Mouse (Mus musculus): ENCODE data around the gene Bcas1. TPM values are rescaled to one million over a fixed set of nuclear protein-coding genes. Genes with fewer than 3 reads are reported as not detected.

The Bcas1 gene
- total RNA-seq, 1 experiment = 2.9 TPM

DNA sequence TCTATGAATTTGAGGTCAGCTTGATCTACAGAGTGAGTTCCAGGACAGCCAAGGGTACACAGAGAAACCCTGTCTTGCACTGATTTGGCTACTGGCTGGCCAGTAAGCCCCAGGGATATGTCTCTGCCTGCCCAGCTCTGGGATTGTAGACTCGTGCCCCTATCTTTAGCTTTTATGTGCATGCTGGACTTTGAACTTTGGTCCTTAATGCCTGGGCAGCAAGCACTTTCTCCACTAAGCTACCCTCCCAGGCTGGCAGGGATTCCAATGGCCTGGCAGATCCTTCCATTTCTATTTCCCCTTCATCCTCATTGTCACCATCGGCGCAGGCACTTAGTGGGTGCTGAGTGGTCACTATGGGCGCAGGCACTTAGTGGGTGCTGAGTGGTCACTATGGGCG, 92.5 kb downstream of the Bcas1 start:
- no peak overlapping the region for H3K4me3 ChIP-seq (ENCODE audit: insufficient read depth in 1 of 2, low read depth in 1 of 2, low read length in 2 of 2, poor library complexity in 1 of 2, severe bottlenecking in 1 of 2)
- TF ChIP-seq CHD2 (IDR thresholded peaks at IDR 0.05; ENCODE audit: low read depth, low read length) = no peak
- no peak for TF ChIP-seq ZNF384 (IDR thresholded peaks at IDR 0.05; ENCODE audit: low read depth, low read length)
- TF ChIP-seq MAFK (IDR thresholded peaks at IDR 0.05; ENCODE audit: insufficient read depth, low read depth, low read length) = no peak
- no peak for TF ChIP-seq HCFC1 (IDR thresholded peaks at IDR 0.05; ENCODE audit: borderline replicate concordance, insufficient read depth, low read length)
- no peak for TF ChIP-seq ZC3H11A (IDR thresholded peaks at IDR 0.05; ENCODE audit: borderline replicate concordance, low read depth, low read length)
- no peak for DNase-seq (ENCODE audit: low read depth, low spot score)
- in situ Hi-C loops (cut with MboI; ENCODE audit: low sequenced_read_pairs in 2 of 2, unreplicated experiment in 2 of 2) = no loop called here
- no peaks in the 10 kb centered on the region for H3K9me3 ChIP-seq (ENCODE audit: control insufficient read depth, insufficient read depth, low read depth, low read length)
- H3K9ac ChIP-seq (ENCODE audit: insufficient read depth, low read depth, low read length, poor library complexity, severe bottlenecking) = no peak overlapping the region
- H3K27ac ChIP-seq (ENCODE audit: insufficient read depth, low read depth, low read length, poor library complexity, severe bottlenecking) = no peak overlapping the region
- no peaks in the 10 kb centered on the region for H3K36me3 ChIP-seq (ENCODE audit: control insufficient read depth, insufficient read depth, low read length, poor library complexity, severe bottlenecking)
- peaks cover 2 to 6% of the 10 kb centered on the region in 2 experiments; a peak in 1 of 4 replicates for H3K4me1 ChIP-seq (ENCODE audit: control insufficient read depth in 2 of 2, insufficient read depth in 2 of 2, low read length in 2 of 2, poor library complexity in 1 of 2)

DNA sequence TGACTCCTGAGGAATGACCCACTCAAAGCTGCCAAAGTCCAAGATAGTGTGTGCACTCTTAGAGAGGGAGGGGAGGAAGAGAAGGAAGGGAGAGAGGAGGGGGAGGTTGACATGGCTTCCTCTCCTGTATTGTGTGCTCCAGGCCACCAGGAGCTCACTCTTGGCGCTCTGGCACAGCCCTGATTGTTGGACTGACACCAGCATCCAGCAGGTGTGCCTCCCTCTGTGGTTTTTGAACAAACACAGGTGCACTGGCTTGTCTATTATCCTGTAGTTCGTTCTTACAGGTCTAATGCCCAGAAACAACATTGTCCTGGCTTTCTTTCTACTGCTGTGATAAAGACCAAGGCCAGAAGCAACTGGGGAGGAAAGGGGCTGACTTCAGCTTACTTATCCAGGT, 95.8 kb downstream of the Bcas1 start:
- Histone ChIP-seq H3K9me3 (ENCODE audit: control insufficient read depth, insufficient read depth, low read depth, low read length) (no peaks in the 10 kb centered on the region), H3K36me3 (ENCODE audit: control insufficient read depth, insufficient read depth, low read length, poor library complexity, severe bottlenecking) (no peaks in the 10 kb centered on the region), H3K4me1 (ENCODE audit: control insufficient read depth in 2 of 2, insufficient read depth in 2 of 2, low read length in 2 of 2, poor library complexity in 1 of 2) (no peaks in the 10 kb centered on the region), H3K9ac (ENCODE audit: insufficient read depth, low read depth, low read length, poor library complexity, severe bottlenecking) (no peak overlapping the region), H3K4me3 (ENCODE audit: insufficient read depth in 1 of 2, low read depth in 1 of 2, low read length in 2 of 2, poor library complexity in 1 of 2, severe bottlenecking in 1 of 2) (no peak overlapping the region), H3K27ac (ENCODE audit: insufficient read depth, low read depth, low read length, poor library complexity, severe bottlenecking) (no peak overlapping the region)
- TF ChIP-seq CHD2 (IDR thresholded peaks at IDR 0.05; ENCODE audit: low read depth, low read length) (no peak), ZNF384 (IDR thresholded peaks at IDR 0.05; ENCODE audit: low read depth, low read length) (no peak), MAFK (IDR thresholded peaks at IDR 0.05; ENCODE audit: insufficient read depth, low read depth, low read length) (no peak), ZC3H11A (IDR thresholded peaks at IDR 0.05; ENCODE audit: borderline replicate concordance, low read depth, low read length) (no peak), HCFC1 (IDR thresholded peaks at IDR 0.05; ENCODE audit: borderline replicate concordance, insufficient read depth, low read length) (no peak)
- DNase-seq (ENCODE audit: low read depth, low spot score) = no peak
- in situ Hi-C loops (cut with MboI; ENCODE audit: low sequenced_read_pairs in 2 of 2, unreplicated experiment in 2 of 2) = no loop called here

DNA sequence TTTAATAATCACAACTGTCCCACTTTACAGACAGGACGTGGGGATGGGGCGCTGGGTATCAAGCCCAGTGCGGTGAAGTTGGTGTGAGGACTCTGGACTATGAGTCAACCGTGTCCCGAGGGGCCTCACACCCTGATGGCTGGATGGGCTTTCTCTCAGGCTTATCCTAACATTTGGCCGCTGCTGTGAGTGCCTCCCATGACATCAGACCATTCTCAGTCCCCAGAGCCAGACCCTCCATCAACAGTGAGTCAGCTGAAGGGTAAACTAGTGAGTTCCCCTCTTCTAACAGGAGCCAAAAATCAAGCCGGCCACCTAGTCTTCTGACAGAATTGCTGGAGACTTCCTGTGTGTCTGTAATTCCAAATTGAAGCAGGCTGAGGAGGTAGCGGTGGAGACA, 97.2 kb downstream of the Bcas1 start:
- Histone ChIP-seq H3K4me3 (ENCODE audit: insufficient read depth in 1 of 2, low read depth in 1 of 2, low read length in 2 of 2, poor library complexity in 1 of 2, severe bottlenecking in 1 of 2) (no peak overlapping the region), H3K9ac (ENCODE audit: insufficient read depth, low read depth, low read length, poor library complexity, severe bottlenecking) (no peak overlapping the region), H3K9me3 (ENCODE audit: control insufficient read depth, insufficient read depth, low read depth, low read length) (no peaks in the 10 kb centered on the region), H3K4me1 (ENCODE audit: control insufficient read depth in 2 of 2, insufficient read depth in 2 of 2, low read length in 2 of 2, poor library complexity in 1 of 2) (no peaks in the 10 kb centered on the region), H3K36me3 (ENCODE audit: control insufficient read depth, insufficient read depth, low read length, poor library complexity, severe bottlenecking) (no peaks in the 10 kb centered on the region), H3K27ac (ENCODE audit: insufficient read depth, low read depth, low read length, poor library complexity, severe bottlenecking) (no peak overlapping the region)
- DNase-seq (ENCODE audit: low read depth, low spot score) = no peak
- in situ Hi-C loops (cut with MboI; ENCODE audit: low sequenced_read_pairs in 2 of 2, unreplicated experiment in 2 of 2) = no loop called here
- TF ChIP-seq CHD2 (IDR thresholded peaks at IDR 0.05; ENCODE audit: low read depth, low read length) (no peak), ZNF384 (IDR thresholded peaks at IDR 0.05; ENCODE audit: low read depth, low read length) (no peak), HCFC1 (IDR thresholded peaks at IDR 0.05; ENCODE audit: borderline replicate concordance, insufficient read depth, low read length) (no peak), MAFK (IDR thresholded peaks at IDR 0.05; ENCODE audit: insufficient read depth, low read depth, low read length) (no peak), ZC3H11A (IDR thresholded peaks at IDR 0.05; ENCODE audit: borderline replicate concordance, low read depth, low read length) (no peak)

DNA sequence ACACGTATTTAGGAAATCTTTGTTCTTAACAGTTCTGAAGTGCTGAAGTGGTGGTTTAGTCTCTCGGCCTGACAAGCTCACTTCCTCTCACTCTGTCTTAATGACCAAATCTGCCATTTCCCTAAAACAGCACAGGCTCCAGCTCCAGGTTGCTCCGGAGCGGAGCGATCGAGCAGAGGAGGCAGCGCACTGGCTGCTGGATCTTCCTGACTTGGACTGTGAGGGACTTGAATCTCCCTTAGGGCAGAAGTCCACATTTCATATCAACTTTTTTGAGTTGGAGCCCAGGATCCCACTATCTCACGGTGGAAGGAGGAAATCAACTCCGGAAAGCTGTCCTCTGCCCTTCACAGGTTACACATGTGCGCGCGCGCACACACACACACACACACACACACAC, 97.7 kb downstream of the Bcas1 start:
- in situ Hi-C loops (cut with MboI; ENCODE audit: low sequenced_read_pairs in 2 of 2, unreplicated experiment in 2 of 2) = no loop called here
- Histone ChIP-seq H3K4me1 (ENCODE audit: control insufficient read depth in 2 of 2, insufficient read depth in 2 of 2, low read length in 2 of 2, poor library complexity in 1 of 2) (no peaks in the 10 kb centered on the region; a peak in 1 of 4 replicates), H3K9ac (ENCODE audit: insufficient read depth, low read depth, low read length, poor library complexity, severe bottlenecking) (no peak overlapping the region), H3K9me3 (ENCODE audit: control insufficient read depth, insufficient read depth, low read depth, low read length) (no peaks in the 10 kb centered on the region), H3K27ac (ENCODE audit: insufficient read depth, low read depth, low read length, poor library complexity, severe bottlenecking) (no peak overlapping the region), H3K4me3 (ENCODE audit: insufficient read depth in 1 of 2, low read depth in 1 of 2, low read length in 2 of 2, poor library complexity in 1 of 2, severe bottlenecking in 1 of 2) (no peak overlapping the region), H3K36me3 (ENCODE audit: control insufficient read depth, insufficient read depth, low read length, poor library complexity, severe bottlenecking) (no peaks in the 10 kb centered on the region)
- TF ChIP-seq HCFC1 (IDR thresholded peaks at IDR 0.05; ENCODE audit: borderline replicate concordance, insufficient read depth, low read length) (no peak), CHD2 (IDR thresholded peaks at IDR 0.05; ENCODE audit: low read depth, low read length) (no peak), ZNF384 (IDR thresholded peaks at IDR 0.05; ENCODE audit: low read depth, low read length) (no peak), MAFK (IDR thresholded peaks at IDR 0.05; ENCODE audit: insufficient read depth, low read depth, low read length) (no peak), ZC3H11A (IDR thresholded peaks at IDR 0.05; ENCODE audit: borderline replicate concordance, low read depth, low read length) (no peak)
- DNase-seq (ENCODE audit: low read depth, low spot score) = no peak

GRCm38 (mm10) chr2:170323925-170324347, 103.7 kb downstream of the Bcas1 start:
- H3K9ac ChIP-seq (ENCODE audit: insufficient read depth, low read depth, low read length, poor library complexity, severe bottlenecking) = peak overlapping the region; percentile 66; the same call in 1 of the 2 replicates
- no peak overlapping the region for H3K27ac ChIP-seq (ENCODE audit: insufficient read depth, low read depth, low read length, poor library complexity, severe bottlenecking)
- DNase-seq (ENCODE audit: low read depth, low spot score) = peak; percentile 86
- in situ Hi-C loops (cut with MboI; ENCODE audit: low sequenced_read_pairs in 2 of 2, unreplicated experiment in 2 of 2) = no loop called here
- H3K36me3 ChIP-seq (ENCODE audit: control insufficient read depth, insufficient read depth, low read length, poor library complexity, severe bottlenecking) = no peaks in the 10 kb centered on the region
- peaks cover 2 to 7% of the 10 kb centered on the region in 2 experiments; a peak in 2 of 4 replicates for H3K4me1 ChIP-seq (ENCODE audit: control insufficient read depth in 2 of 2, insufficient read depth in 2 of 2, low read length in 2 of 2, poor library complexity in 1 of 2)
- no peak for TF ChIP-seq MAFK (IDR thresholded peaks at IDR 0.05; ENCODE audit: insufficient read depth, low read depth, low read length)
- no peak for TF ChIP-seq CHD2 (IDR thresholded peaks at IDR 0.05; ENCODE audit: low read depth, low read length)
- no peak for TF ChIP-seq ZNF384 (IDR thresholded peaks at IDR 0.05; ENCODE audit: low read depth, low read length)
- no peak for TF ChIP-seq ZC3H11A (IDR thresholded peaks at IDR 0.05; ENCODE audit: borderline replicate concordance, low read depth, low read length)
- no peak for TF ChIP-seq HCFC1 (IDR thresholded peaks at IDR 0.05; ENCODE audit: borderline replicate concordance, insufficient read depth, low read length)
- no peaks in the 10 kb centered on the region for H3K9me3 ChIP-seq (ENCODE audit: control insufficient read depth, insufficient read depth, low read depth, low read length)
- peak overlapping the region; percentile 40 to 57 for H3K4me3 ChIP-seq (ENCODE audit: insufficient read depth in 1 of 2, low read depth in 1 of 2, low read length in 2 of 2, poor library complexity in 1 of 2, severe bottlenecking in 1 of 2)

Data from ES-E14 (cell line).